Mouse (Mus musculus) inflammation-experienced regulatory T-cells, adult 6 months (primary cell): Measurements from ENCODE around the gene Grm1. TPM values are rescaled to one million over a fixed set of nuclear protein-coding genes. Genes with fewer than 3 reads are reported as not detected.

Experiments used
- ATAC-seq: one replicate; pipeline ENCODE4 v1.8.0; 2017
- polyA plus RNA-seq, 3 experiments: library from polyadenylated mRNA; unstranded; fragments of 100-300 nt; shearing (Covaris generic); gene quantifications; one replicate each; pipeline ENCODE4 v1.2.1; 2017

Grm1 gene
- polyA plus RNA-seq, 3 experiments from 2014 or later = not detected

GRCm38 (mm10) chr10:10827308-10827707 lies 254.8 kb downstream of the Grm1 start:
- no peak for ATAC-seq

- no peak for ATAC-seq
Observed at GRCm38 (mm10) chr10:10818061-10818460, 264.1 kb downstream of the Grm1 start.

- ATAC-seq = no peak
Observed at GRCm38 (mm10) chr10:10814631-10815216, 267.4 kb downstream of the Grm1 start.

GRCm38 (mm10) chr10:10812750-10813711 lies 269.1 kb downstream of the Grm1 start:
- no peak for ATAC-seq

- no peak for ATAC-seq
Observed at GRCm38 (mm10) chr10:10809777-10810176, 272.4 kb downstream of the Grm1 start.

- ATAC-seq = no peak
Observed at GRCm38 (mm10) chr10:10795321-10795720, 286.8 kb downstream of the Grm1 start.

- no peak for ATAC-seq
Observed at GRCm38 (mm10) chr10:10790458-10790857, 291.7 kb downstream of the Grm1 start.

GRCm38 (mm10) chr10:10789967-10790366 lies 292.2 kb downstream of the Grm1 start:
- no peak for ATAC-seq

GRCm38 (mm10) chr10:10787906-10788416 lies 294.2 kb downstream of the Grm1 start:
- no peak for ATAC-seq

GRCm38 (mm10) chr10:10785122-10785521 lies 297.0 kb downstream of the Grm1 start:
- ATAC-seq = no peak

GRCm38 (mm10) chr10:10774827-10775226 lies 307.3 kb downstream of the Grm1 start:
- no peak for ATAC-seq

- ATAC-seq = no peak
Observed at GRCm38 (mm10) chr10:10763015-10763414, 319.1 kb downstream of the Grm1 start.

GRCm38 (mm10) chr10:10761274-10761673 lies 320.9 kb downstream of the Grm1 start:
- ATAC-seq = no peak

- ATAC-seq = no peak
Observed at GRCm38 (mm10) chr10:10760801-10761200, 321.4 kb downstream of the Grm1 start.

- no peak for ATAC-seq
Observed at GRCm38 (mm10) chr10:10751033-10751432, 331.1 kb downstream of the Grm1 start.

GRCm38 (mm10) chr10:10744097-10744496 lies 338.1 kb downstream of the Grm1 start:
- ATAC-seq = no peak

- ATAC-seq = no peak
Observed at GRCm38 (mm10) chr10:10742172-10742571, 340.0 kb downstream of the Grm1 start.

- ATAC-seq = no peak
Observed at GRCm38 (mm10) chr10:10741314-10741713, 340.8 kb downstream of the Grm1 start.

- no peak for ATAC-seq
Observed at GRCm38 (mm10) chr10:10740729-10741128, 341.4 kb downstream of the Grm1 start.

- no peak for ATAC-seq
Observed at GRCm38 (mm10) chr10:10737041-10737681, 345.0 kb downstream of the Grm1 start.

GRCm38 (mm10) chr10:10734561-10734960 lies 347.6 kb downstream of the Grm1 start:
- no peak for ATAC-seq

- no peak for ATAC-seq
Observed at GRCm38 (mm10) chr10:10733092-10733491, 349.1 kb downstream of the Grm1 start.

GRCm38 (mm10) chr10:10726501-10726900 lies 355.7 kb downstream of the Grm1 start:
- no peak for ATAC-seq
